Mouse (Mus musculus) thymus, adult 2 months (tissue): ENCODE data around the gene Slc26a8.

Experiments used
- CTCF ChIP-seq: fragments of 200-500 bp; IDR thresholded peaks from 2 replicates; pipeline ENCODE4 v1.5.1; 2012; ENCODE audit warnings: mild to moderate bottlenecking, control low read depth, low read length, moderate library complexity, borderline replicate concordance; ENCODE audit not compliant: control insufficient read depth, poor library complexity, insufficient read depth; ENCODE audit errors: extremely low read depth
- POLR2A ChIP-seq: fragments of 200-500 bp; IDR thresholded peaks from 2 replicates; pipeline ENCODE4 v1.6.1; 2012; ENCODE audit warnings: mild to moderate bottlenecking, low read length, control low read depth, moderate library complexity; ENCODE audit not compliant: control insufficient read depth, poor library complexity, insufficient read depth; ENCODE audit errors: extremely low read depth

DNA sequence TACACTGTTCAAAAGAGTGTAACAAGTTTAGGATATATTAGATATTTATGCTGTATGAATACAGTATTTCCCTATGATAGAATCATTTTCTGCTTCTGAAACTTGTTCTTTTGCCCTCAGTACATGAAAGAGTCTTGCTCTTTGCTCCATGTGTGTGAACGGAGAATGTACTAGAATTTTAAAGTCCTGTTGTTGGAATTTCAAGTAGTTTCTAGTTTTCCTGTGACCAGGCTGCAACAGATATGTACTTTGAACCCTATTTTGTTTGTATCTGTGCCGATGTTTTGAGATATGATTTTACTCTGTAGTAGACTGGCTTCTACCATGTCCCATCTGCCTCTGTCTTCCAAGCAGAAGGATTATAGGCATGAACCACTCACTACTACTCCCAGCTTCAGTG lies 17.8 kb upstream of the Slc26a8 start:
- TF ChIP-seq POLR2A (no peak), CTCF (no peak)
